Mouse (Mus musculus) ovary, postnatal 10 days (tissue): ENCODE results near the gene Atl1.

Source experiments
- DNase-seq: peaks from one replicate; pipeline ENCODE4 v3.0.0; 2022; ENCODE audit warnings: low spot score

Atl1 gene

GRCm38 (mm10) chr12:70015936-70016335 is 123.5 kb downstream of the Atl1 start:
- no peak for DNase-seq
